Mouse (Mus musculus): ENCODE results near the gene Spag9.

DNA sequence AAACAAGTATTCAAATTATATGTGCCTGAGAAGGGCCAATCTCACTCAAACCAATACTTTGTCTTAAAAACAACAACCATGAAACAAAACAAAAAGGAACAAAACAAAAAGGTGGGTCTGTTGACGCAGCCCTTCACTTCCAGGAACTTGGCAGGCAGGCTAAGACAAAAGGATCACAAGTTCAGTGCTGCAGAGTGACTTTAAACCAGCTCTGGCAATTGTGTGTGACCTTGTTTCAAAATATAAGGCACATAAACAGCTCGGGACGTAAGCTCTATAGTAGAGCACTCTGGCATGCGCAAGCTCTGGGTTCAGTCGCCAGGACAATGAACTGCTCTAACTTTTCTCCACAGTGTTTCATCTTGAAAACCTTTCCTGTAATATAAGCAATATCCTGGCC is 22.9 kb upstream of the Spag9 start:
- TF ChIP-seq POLR2A (IDR thresholded peaks at IDR 0.05; ENCODE audit: borderline replicate concordance, low read depth, low read length) = no peak
- no peak for TF ChIP-seq CTCF (IDR thresholded peaks at IDR 0.05; ENCODE audit: low read depth, low read length)

Measured in bone marrow macrophage, adult 2 months (primary cell).